Mouse (Mus musculus): ENCODE data around the gene Ino80e. TPM values are rescaled to one million over a fixed set of nuclear protein-coding genes. Genes with fewer than 3 reads are reported as not detected.

Ino80e gene
- polyA plus RNA-seq, 1 experiment from 2014 or later: 79.1 TPM

DNA sequence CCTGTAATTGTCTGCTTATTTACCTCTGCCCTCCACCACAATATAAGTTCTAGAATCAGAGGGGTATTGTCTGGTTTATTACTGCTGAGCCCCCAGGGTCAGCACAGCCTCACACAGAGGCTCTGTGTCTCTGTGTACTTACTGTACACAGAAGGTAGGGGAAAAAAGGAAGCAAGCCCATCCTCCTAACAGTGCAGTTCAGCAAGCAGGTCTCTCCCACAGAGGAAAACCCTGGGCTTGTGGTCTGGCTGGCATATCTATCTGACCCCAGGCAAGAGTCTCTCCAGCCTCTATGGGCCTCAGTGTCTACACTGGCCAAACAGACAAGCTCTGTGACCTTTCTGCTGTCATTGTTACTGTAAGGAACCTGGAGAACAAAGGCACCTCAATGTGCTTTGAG is 58.4 kb downstream of the Ino80e start:
- Histone ChIP-seq H3K4me1 (replicated peaks) (peaks cover 28% of the 10 kb centered on the region), H3K36me3 (0 out of 2 replicates have a peak, but pooled peaks cover 10% of the 10 kb centered on the region), H3K9me3 (no peaks in the 10 kb centered on the region), H3K27me3 (no peaks in the 10 kb centered on the region), H3K4me2 (no peak overlapping the region), H3K27ac (replicated peaks) (no peak overlapping the region), H3K4me3 (no peak overlapping the region), H3K9ac (no peak overlapping the region)
- ATAC-seq (ENCODE audit: low read depth): no peak

DNA sequence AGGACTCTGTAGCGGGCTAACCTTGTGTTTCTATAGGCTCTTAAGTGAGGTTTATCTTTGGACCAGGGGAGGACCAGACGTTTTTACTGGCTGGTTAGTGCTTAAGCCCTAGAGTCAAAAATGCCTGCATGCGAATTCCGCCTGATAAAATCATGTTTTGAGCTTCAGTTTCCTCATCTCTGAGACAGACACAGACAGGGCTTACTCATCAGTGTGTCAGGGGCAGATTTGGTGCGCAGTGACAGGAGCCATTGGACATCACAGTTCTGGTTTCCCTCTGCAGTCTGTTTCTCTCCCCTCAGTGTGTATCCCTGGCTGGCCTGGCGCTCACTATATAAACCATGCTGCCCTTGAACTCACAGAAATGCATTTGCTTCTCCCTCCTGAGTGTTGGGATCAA is 59.0 kb downstream of the Ino80e start:
- no peak for ATAC-seq (ENCODE audit: low read depth)
- H3K9me3 ChIP-seq: no peaks in the 10 kb centered on the region
- no peak overlapping the region for H3K27ac ChIP-seq (replicated peaks)
- H3K4me2 ChIP-seq: no peak overlapping the region
- no peak overlapping the region for H3K4me3 ChIP-seq
- H3K36me3 ChIP-seq: 0 out of 2 replicates have a peak, but pooled peaks cover 10% of the 10 kb centered on the region
- 92% methylated on average over 6 of the region's 6 CpGs for WGBS
- H3K27me3 ChIP-seq: no peaks in the 10 kb centered on the region
- peaks cover 25% of the 10 kb centered on the region for H3K4me1 ChIP-seq (replicated peaks)
- H3K9ac ChIP-seq: no peak overlapping the region

DNA sequence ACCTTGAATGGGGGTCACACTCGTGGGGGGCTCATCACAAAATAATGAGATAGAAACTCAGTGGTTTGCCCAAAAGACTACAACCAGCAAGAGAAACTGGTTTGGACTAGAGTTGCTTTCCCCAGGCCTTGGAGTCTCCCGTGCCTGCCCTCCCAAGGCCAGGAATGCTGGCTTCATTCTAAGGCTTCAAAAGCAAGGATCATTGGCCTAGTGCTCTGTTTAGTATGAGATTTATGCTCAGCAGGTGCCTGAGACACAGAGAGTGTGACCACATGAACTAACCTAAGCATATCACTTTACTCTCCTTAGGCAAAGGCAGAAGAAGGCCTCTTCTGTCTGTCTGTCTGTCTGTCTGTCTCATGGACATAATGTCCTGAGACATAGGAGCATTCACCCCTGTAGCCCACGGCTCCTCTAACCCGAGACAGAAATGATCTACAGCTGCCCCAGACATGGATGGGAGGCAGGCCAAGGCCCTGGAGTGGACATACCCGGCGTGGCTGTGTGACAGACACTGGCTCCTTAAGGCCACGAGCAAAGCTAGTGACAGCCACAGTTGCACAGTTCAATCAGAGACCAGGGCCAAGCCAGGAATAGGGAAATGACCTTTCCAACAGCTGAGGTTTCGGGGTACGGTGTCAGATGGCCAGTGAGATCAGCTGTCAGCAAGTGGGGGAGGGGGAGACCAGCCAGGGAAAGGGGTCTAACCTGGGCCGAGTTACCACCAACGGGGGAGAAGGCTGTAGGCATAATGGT is 59.9 kb downstream of the Ino80e start:
- H3K9me3 ChIP-seq: no peaks in the 10 kb centered on the region
- no peaks in the 10 kb centered on the region for H3K27me3 ChIP-seq
- 0 out of 2 replicates have a peak, but pooled peaks cover 10% of the 10 kb centered on the region for H3K36me3 ChIP-seq
- no peak overlapping the region for H3K4me3 ChIP-seq
- no peak for ATAC-seq (ENCODE audit: low read depth)
- H3K27ac ChIP-seq (replicated peaks): no peak overlapping the region
- WGBS: 88% methylated on average over 11 of the region's 11 CpGs
- no peak overlapping the region for H3K4me2 ChIP-seq
- H3K9ac ChIP-seq: no peak overlapping the region
- H3K4me1 ChIP-seq (replicated peaks): peaks cover 25% of the 10 kb centered on the region

- ATAC-seq (ENCODE audit: low read depth): no peak
- WGBS: 95% methylated on average over 16 of the region's 16 CpGs
- Histone ChIP-seq H3K4me1 (replicated peaks) (peaks cover 38% of the 10 kb centered on the region), H3K4me3 (no peak overlapping the region), H3K36me3 (peaks cover 22% of the 10 kb centered on the region), H3K27me3 (no peaks in the 10 kb centered on the region), H3K27ac (replicated peaks) (no peak overlapping the region), H3K9me3 (no peaks in the 10 kb centered on the region), H3K4me2 (no peak overlapping the region), H3K9ac (no peak overlapping the region)
These were observed 61.1 kb downstream of the Ino80e start for GRCm38 (mm10) chr7:126801057-126801422.

Other genes starting within 250 kb of the Ino80e start
- 7.1 and 9.6 TPM in 2 replicates for gene Nupr1, start 231.5 kb downstream of the Ino80e start, polyA plus RNA-seq (2015; fragmentation: Nextera tagmentation; extraction: Ambion mirVana)
- 48.3 and 51.3 TPM in 2 replicates for gene Sgf29, start 213.1 kb downstream of the Ino80e start, polyA plus RNA-seq (2015; fragmentation: Nextera tagmentation; extraction: Ambion mirVana)
- gene Sult1a1, start 185.9 kb downstream of the Ino80e start, polyA plus RNA-seq (2015; fragmentation: Nextera tagmentation; extraction: Ambion mirVana): 1.4 and 2.1 TPM in 2 replicates
- gene Bola2, start 167.0 kb downstream of the Ino80e start, polyA plus RNA-seq (2015; fragmentation: Nextera tagmentation; extraction: Ambion mirVana): 109 and 143 TPM in 2 replicates
- gene Slx1b, start 166.6 kb downstream of the Ino80e start, polyA plus RNA-seq (2015; fragmentation: Nextera tagmentation; extraction: Ambion mirVana): 16.2 and 20.5 TPM in 2 replicates
- gene Coro1a, start 154.6 kb downstream of the Ino80e start, polyA plus RNA-seq (2015; fragmentation: Nextera tagmentation; extraction: Ambion mirVana): 92.4 and 107 TPM in 2 replicates
- gene Mapk3, start 102.8 kb downstream of the Ino80e start, polyA plus RNA-seq (2015; fragmentation: Nextera tagmentation; extraction: Ambion mirVana): 97.6 and 108 TPM in 2 replicates
- 0.56 and 1.5 TPM in 2 replicates for gene Gdpd3, start 96.0 kb downstream of the Ino80e start, polyA plus RNA-seq (2015; fragmentation: Nextera tagmentation; extraction: Ambion mirVana)
- gene Ypel3, start 85.4 kb downstream of the Ino80e start, polyA plus RNA-seq (2015; fragmentation: Nextera tagmentation; extraction: Ambion mirVana): 204 and 215 TPM in 2 replicates
- 0.25 and 0.66 TPM in 2 replicates for gene Tbx6, start 80.9 kb downstream of the Ino80e start, polyA plus RNA-seq (2015; fragmentation: Nextera tagmentation; extraction: Ambion mirVana)
- gene Ppp4c, start 69.9 kb downstream of the Ino80e start, polyA plus RNA-seq (2015; fragmentation: Nextera tagmentation; extraction: Ambion mirVana): 216 and 230 TPM in 2 replicates
- gene Fam57b, start 64.7 kb downstream of the Ino80e start, polyA plus RNA-seq (2015; fragmentation: Nextera tagmentation; extraction: Ambion mirVana): 36.8 and 40.6 TPM in 2 replicates
- not detected in 2 replicates for gene 4930451I11Rik, start 30.7 kb downstream of the Ino80e start, polyA plus RNA-seq (2015; fragmentation: Nextera tagmentation; extraction: Ambion mirVana)
- gene Doc2a, start 15.0 kb downstream of the Ino80e start, polyA plus RNA-seq (2015; fragmentation: Nextera tagmentation; extraction: Ambion mirVana): 8.2 and 9.5 TPM in 2 replicates
- gene Hirip3, start 405 bp downstream of the Ino80e start, polyA plus RNA-seq (2015; fragmentation: Nextera tagmentation; extraction: Ambion mirVana): 19.0 and 19.9 TPM in 2 replicates
- gene Taok2, start 22.3 kb upstream of the Ino80e start, polyA plus RNA-seq (2015; fragmentation: Nextera tagmentation; extraction: Ambion mirVana): 48.7 and 50.5 TPM in 2 replicates
- 25.3 and 25.7 TPM in 2 replicates for gene Tmem219, start 60.5 kb upstream of the Ino80e start, polyA plus RNA-seq (2015; fragmentation: Nextera tagmentation; extraction: Ambion mirVana)
- gene Kctd13, start 66.5 kb upstream of the Ino80e start, polyA plus RNA-seq (2015; fragmentation: Nextera tagmentation; extraction: Ambion mirVana): 94.3 and 99.3 TPM in 2 replicates
- 5.6 and 6.6 TPM in 2 replicates for gene Asphd1, start 87.2 kb upstream of the Ino80e start, polyA plus RNA-seq (2015; fragmentation: Nextera tagmentation; extraction: Ambion mirVana)
- 34.7 and 35.1 TPM in 2 replicates for gene Sez6l2, start 88.2 kb upstream of the Ino80e start, polyA plus RNA-seq (2015; fragmentation: Nextera tagmentation; extraction: Ambion mirVana)
- gene Cdipt, start 113.5 kb upstream of the Ino80e start, polyA plus RNA-seq (2015; fragmentation: Nextera tagmentation; extraction: Ambion mirVana): 121 and 124 TPM in 2 replicates
- gene Cdiptos, start 113.7 kb upstream of the Ino80e start, polyA plus RNA-seq (2015; fragmentation: Nextera tagmentation; extraction: Ambion mirVana): 1.2 and 1.4 TPM in 2 replicates
- gene Mvp, start 152.2 kb upstream of the Ino80e start, polyA plus RNA-seq (2015; fragmentation: Nextera tagmentation; extraction: Ambion mirVana): 6.6 and 7.2 TPM in 2 replicates
- 0.50 and 0.61 TPM in 2 replicates for gene Pagr1b, start 154.1 kb upstream of the Ino80e start, polyA plus RNA-seq (2015; fragmentation: Nextera tagmentation; extraction: Ambion mirVana)
- gene Pagr1a, start 155.0 kb upstream of the Ino80e start, polyA plus RNA-seq (2015; fragmentation: Nextera tagmentation; extraction: Ambion mirVana): 49.5 and 50.4 TPM in 2 replicates
- gene Gm42742, start 158.7 kb upstream of the Ino80e start, polyA plus RNA-seq (2015; fragmentation: Nextera tagmentation; extraction: Ambion mirVana): 47.8 and 81.0 TPM in 2 replicates
- 22.0 TPM in 2 replicates for gene Prrt2, start 158.8 kb upstream of the Ino80e start, polyA plus RNA-seq (2015; fragmentation: Nextera tagmentation; extraction: Ambion mirVana)
- 71.7 and 72.1 TPM in 2 replicates for gene Maz, start 164.7 kb upstream of the Ino80e start, polyA plus RNA-seq (2015; fragmentation: Nextera tagmentation; extraction: Ambion mirVana)
- gene Kif22, start 180.1 kb upstream of the Ino80e start, polyA plus RNA-seq (2015; fragmentation: Nextera tagmentation; extraction: Ambion mirVana): 22.8 and 31.5 TPM in 2 replicates
- gene Zg16, start 225.0 kb upstream of the Ino80e start, polyA plus RNA-seq (2015; fragmentation: Nextera tagmentation; extraction: Ambion mirVana): not detected in 2 replicates
- gene AI467606, start 229.0 kb upstream of the Ino80e start, polyA plus RNA-seq (2015; fragmentation: Nextera tagmentation; extraction: Ambion mirVana): 1.0 and 2.4 TPM in 2 replicates

Measured in neural tube, embryonic 13.5 days (tissue).